Mouse (Mus musculus) lung, embryonic 15.5 days (tissue): ENCODE data around the gene Adamts17. TPM values are rescaled to one million over a fixed set of nuclear protein-coding genes. Genes with fewer than 3 reads are reported as not detected.
A peak's percentile ranks its signal among the peaks of the same experiment; 100 is the strongest.

Experiments used
- ATAC-seq: fragments of 200-750 bp; cut with Nextera tagmentation; 2 replicates; pipeline ENCODE4 v1.8.0; 2017; ENCODE audit warnings: moderate number of reproducible peaks, borderline replicate concordance; ENCODE audit not compliant: low FRiP score, low TSS enrichment; ENCODE audit errors: extremely low read depth
- H3K27ac ChIP-seq: fragments of 300-500 bp; sonication (generic); 2 replicates; pipeline ENCODE4 v1.5.1; 2015; ENCODE audit warnings: moderate library complexity, mild to moderate bottlenecking, inconsistent platforms
- H3K27me3 ChIP-seq: fragments of 300-500 bp; sonication (generic); 2 replicates; pipeline ENCODE4 v1.6.1; 2015; ENCODE audit warnings: inconsistent platforms
- H3K36me3 ChIP-seq: fragments of 300-500 bp; sonication (generic); 2 replicates; pipeline ENCODE4 v1.6.1; 2015; ENCODE audit warnings: inconsistent platforms
- H3K4me1 ChIP-seq: fragments of 300-500 bp; sonication (generic); 2 replicates; pipeline ENCODE4 v1.6.1; 2015; ENCODE audit warnings: inconsistent platforms
- H3K4me2 ChIP-seq: fragments of 300-500 bp; sonication (generic); 2 replicates; pipeline ENCODE4 v1.6.1; 2015; ENCODE audit warnings: inconsistent platforms, mild to moderate bottlenecking, moderate library complexity
- H3K4me3 ChIP-seq: fragments of 300-500 bp; sonication (generic); 2 replicates; pipeline ENCODE4 v1.5.1; 2015; ENCODE audit warnings: mild to moderate bottlenecking, inconsistent platforms
- H3K9ac ChIP-seq: fragments of 300-500 bp; sonication (generic); 2 replicates; pipeline ENCODE4 v1.6.1; 2015; ENCODE audit warnings: inconsistent platforms
- H3K9me3 ChIP-seq: fragments of 300-500 bp; sonication (generic); 2 replicates; pipeline ENCODE4 v1.6.1; 2016; ENCODE audit warnings: inconsistent platforms
- WGBS: fragments of 180-500 bp; shearing (Covaris S2); methylation state at CpG from one replicate; pipeline ENCODE4 v1.1.7; 2015; 5-methylcytosine and 5-hydroxymethylcytosine counted together
- polyA plus RNA-seq: library from polyadenylated mRNA; unstranded; fragments of >200 nt; fragmentation: Nextera tagmentation; extraction: Ambion mirVana; gene quantifications from 2 replicates; pipeline ENCODE4 v1.2.1, GENCODE M21; 2015

Gene Adamts17
- polyA plus RNA-seq, 1 experiment from 2014 or later: 13.2 TPM

DNA sequence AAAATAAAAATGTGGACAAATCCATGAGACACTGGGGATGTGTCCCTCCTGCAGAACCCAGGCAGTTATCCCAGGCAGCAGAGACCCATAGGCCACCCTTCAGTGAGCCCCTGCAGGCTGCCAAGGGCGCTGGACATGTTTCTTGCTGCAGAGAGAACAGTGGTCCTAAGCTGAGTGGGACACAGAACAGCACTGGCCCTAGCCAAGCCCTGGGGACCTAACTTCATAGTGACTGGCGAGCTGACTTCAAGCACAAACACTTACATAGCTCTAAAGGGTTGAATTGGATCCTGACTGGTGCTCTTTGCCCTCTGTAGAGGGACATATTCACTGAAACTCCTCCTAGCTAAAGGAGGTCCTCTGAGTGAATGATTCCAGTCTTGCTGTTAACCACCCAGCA lies 223.0 kb downstream of the Adamts17 start:
- 82% methylated on average over 2 of the region's 2 CpGs for WGBS
- Histone ChIP-seq H3K9ac (no peak overlapping the region), H3K36me3 (no peaks in the 10 kb centered on the region), H3K4me2 (no peak overlapping the region), H3K4me3 (no peak overlapping the region), H3K27me3 (no peaks in the 10 kb centered on the region), H3K9me3 (no peaks in the 10 kb centered on the region), H3K27ac (no peak overlapping the region), H3K4me1 (peaks cover 9% of the 10 kb centered on the region)
- ATAC-seq: no peak

DNA sequence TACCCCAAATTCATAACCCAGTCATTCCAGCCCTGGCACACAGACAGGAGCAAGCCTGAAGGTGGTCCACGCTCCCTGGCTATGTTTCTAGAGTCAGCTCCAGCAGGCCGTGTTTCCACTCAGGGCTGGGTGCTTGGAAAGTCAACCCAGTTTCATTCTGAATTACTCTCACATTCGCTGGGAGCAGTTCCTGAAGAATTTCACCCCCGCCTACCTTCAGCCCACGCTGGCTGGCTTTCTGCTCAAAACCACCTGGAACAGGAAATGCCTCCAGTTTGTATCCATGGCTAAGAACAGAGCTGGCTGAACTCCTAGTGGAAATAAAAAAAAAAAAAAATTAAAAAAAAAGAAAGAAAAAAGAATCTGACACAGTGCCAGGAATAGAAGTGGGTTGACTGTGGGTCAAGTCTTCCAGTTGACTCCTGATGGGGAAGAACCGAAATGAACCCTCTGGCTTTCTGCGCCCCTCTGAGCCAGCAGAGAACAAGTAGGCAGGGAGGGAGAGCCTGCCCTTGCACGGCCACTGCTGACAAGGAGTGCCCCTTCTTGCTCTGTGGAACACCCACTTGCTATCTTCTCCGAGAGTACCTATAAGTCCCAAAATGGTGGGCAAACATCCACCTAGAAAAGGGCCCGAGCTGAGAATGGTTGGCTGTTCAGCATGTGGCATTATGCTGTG lies 225.2 kb downstream of the Adamts17 start:
- no peak overlapping the region for H3K9ac ChIP-seq
- H3K4me3 ChIP-seq: no peak overlapping the region
- H3K36me3 ChIP-seq: no peaks in the 10 kb centered on the region
- peaks cover 9% of the 10 kb centered on the region for H3K4me1 ChIP-seq
- H3K27me3 ChIP-seq: no peaks in the 10 kb centered on the region
- 57% methylated on average over 10 of the region's 10 CpGs for WGBS
- H3K4me2 ChIP-seq: no peak overlapping the region
- H3K27ac ChIP-seq: peak overlapping the region; percentile 9; the same call in 1 of the 2 replicates
- no peaks in the 10 kb centered on the region for H3K9me3 ChIP-seq
- ATAC-seq: no peak

DNA sequence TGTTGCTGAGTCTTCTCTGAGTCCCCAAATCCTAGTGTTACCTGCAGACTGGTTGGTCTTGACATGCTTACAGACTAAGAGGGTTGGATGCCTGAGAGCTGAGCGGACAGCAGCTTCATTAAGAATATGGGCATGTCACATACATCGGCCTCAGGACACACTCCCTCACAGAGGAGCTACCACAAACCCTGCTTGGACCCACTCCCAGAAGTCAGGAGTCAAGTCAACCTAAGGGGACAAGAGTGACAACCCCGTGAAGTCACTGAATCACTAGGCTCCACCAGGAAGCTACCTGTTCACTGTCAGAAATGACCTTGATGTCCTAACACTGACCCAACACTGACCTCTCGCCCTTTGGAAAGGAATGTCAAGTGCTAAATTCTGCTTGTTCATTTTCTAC lies 226.1 kb downstream of the Adamts17 start:
- no peak for ATAC-seq
- WGBS: 84% methylated on average over 4 of the region's 4 CpGs
- no peak overlapping the region for H3K4me3 ChIP-seq
- H3K36me3 ChIP-seq: no peaks in the 10 kb centered on the region
- H3K27ac ChIP-seq: no peak overlapping the region
- no peaks in the 10 kb centered on the region for H3K9me3 ChIP-seq
- no peak overlapping the region for H3K9ac ChIP-seq
- no peaks in the 10 kb centered on the region for H3K27me3 ChIP-seq
- H3K4me2 ChIP-seq: no peak overlapping the region
- peaks cover 9% of the 10 kb centered on the region for H3K4me1 ChIP-seq

DNA sequence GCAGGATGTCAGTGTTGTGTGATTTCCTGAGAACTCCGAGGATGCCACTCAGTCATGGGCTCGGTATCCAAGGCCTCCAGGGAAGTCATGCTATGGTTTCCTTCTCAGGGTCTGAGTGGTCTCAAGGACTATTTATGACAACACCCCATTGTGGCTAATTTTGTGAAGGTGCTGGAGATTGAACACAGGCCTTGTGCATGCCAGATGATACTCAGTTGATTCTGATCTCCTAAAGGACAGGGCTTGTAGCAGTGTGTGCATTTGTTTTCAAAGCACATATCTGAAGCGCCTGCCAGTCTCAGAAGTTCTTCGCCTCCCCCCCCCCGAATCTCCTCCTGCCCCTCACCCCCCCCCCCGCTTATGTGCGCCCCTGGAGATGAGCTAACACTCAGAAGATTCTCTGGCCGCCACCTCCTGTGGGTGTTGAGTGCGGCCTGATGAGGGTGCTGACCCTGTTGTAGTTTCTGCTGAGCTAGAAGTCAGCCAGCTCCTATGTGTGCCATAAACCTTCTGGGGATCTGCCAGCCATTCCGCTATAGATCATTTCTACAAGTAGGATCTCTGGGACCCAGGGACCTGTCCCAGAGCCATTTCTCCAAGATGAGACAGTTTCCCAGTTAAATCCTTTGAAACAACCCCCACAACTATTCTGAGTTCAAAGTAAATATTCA lies 232.6 kb downstream of the Adamts17 start:
- H3K27ac ChIP-seq: peak overlapping the region; percentile 73
- 31% methylated on average over 10 of the region's 10 CpGs for WGBS

DNA sequence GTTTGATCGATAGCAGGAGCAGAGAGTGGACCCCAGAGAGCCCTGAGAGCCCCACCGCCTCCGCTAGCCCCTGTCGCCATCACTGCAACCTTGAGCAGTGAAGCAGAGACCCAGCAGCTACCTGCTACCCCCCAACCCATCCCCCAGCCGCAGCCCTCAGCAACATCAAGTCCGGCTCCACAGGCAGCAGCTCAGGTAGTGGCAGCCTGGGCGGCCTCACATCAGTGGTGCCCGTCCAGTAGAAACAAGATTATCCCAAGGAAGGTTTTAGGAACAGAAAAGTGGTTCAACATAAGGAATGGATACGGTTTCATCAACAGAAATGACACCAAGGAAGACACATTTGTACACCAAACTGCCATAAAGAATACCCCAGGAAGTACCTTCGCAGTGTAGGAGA lies 243.2 kb downstream of the Adamts17 start:
- no peaks in the 10 kb centered on the region for H3K9me3 ChIP-seq
- 93% methylated on average over 10 of the region's 10 CpGs for WGBS
- ATAC-seq: no peak

More for the DNA sequence above, 232.6 kb downstream of the Adamts17 start:
- Histone ChIP-seq H3K9ac (no peak overlapping the region), H3K4me2 (no peak overlapping the region), H3K4me3 (no peak overlapping the region), H3K4me1 (peaks cover 22% of the 10 kb centered on the region), H3K36me3 (no peaks in the 10 kb centered on the region), H3K9me3 (no peaks in the 10 kb centered on the region), H3K27me3 (no peaks in the 10 kb centered on the region)
- peak; percentile 90 for ATAC-seq

DNA sequence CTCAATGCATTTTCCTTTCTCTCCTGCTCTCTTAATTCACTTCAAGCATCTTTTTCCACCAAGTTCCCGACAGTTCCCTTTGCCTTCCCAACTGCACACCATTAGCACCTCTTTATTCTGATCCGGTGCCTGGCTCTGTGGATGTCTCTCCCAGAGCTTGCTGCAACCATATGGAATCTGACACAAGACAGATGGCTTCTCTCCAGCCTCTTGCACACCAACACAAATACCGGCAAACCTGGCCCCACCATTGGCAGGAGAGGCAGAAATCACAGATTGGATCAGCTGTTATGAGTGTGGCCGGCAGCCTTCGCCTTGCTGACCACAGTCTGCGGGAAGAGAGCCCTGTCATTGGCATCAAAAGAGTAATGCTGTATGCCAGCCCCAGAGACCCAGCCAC lies 248.2 kb downstream of the Adamts17 start:
- Histone ChIP-seq H3K27ac (no peak overlapping the region; the same call in 1 of the 2 replicates), H3K9ac (no peak overlapping the region), H3K9me3 (no peaks in the 10 kb centered on the region), H3K4me1 (no peaks in the 10 kb centered on the region), H3K36me3 (no peaks in the 10 kb centered on the region), H3K27me3 (no peaks in the 10 kb centered on the region), H3K4me2 (no peak overlapping the region), H3K4me3 (no peak overlapping the region)
- WGBS: 45% methylated on average over 6 of the region's 6 CpGs
- ATAC-seq: no peak

More for the DNA sequence above, 243.2 kb downstream of the Adamts17 start:
- no peaks in the 10 kb centered on the region for H3K36me3 ChIP-seq
- H3K27me3 ChIP-seq: no peaks in the 10 kb centered on the region
- H3K27ac ChIP-seq: no peak overlapping the region
- no peak overlapping the region for H3K4me3 ChIP-seq
- no peaks in the 10 kb centered on the region for H3K4me1 ChIP-seq
- H3K4me2 ChIP-seq: no peak overlapping the region
- H3K9ac ChIP-seq: no peak overlapping the region

DNA sequence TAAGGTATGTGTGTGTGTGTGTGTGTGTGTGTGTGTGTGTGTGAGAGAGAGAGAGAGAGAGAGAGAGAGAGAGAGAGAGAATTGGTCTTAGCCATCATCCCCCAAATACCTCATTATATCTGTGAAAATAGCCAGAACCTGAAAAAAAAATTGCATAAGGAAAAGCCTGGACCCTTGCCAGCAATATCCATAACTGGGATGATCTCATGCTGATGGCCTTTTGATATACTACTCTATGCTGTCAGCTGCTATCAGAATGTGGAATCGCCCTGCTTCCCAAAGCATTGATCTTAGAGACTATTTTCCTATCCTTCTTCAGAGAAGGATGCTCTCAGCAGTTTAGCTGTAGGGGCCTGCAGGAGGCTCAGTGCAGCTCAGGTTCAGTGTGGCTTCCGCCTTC lies 257.6 kb downstream of the Adamts17 start:
- Histone ChIP-seq H3K27ac (no peak overlapping the region), H3K4me1 (no peaks in the 10 kb centered on the region), H3K4me2 (no peak overlapping the region), H3K27me3 (no peaks in the 10 kb centered on the region), H3K4me3 (no peak overlapping the region), H3K9ac (no peak overlapping the region), H3K36me3 (no peaks in the 10 kb centered on the region), H3K9me3 (no peaks in the 10 kb centered on the region)
- WGBS: 77% methylated on average over 2 of the region's 2 CpGs
- no peak for ATAC-seq

DNA sequence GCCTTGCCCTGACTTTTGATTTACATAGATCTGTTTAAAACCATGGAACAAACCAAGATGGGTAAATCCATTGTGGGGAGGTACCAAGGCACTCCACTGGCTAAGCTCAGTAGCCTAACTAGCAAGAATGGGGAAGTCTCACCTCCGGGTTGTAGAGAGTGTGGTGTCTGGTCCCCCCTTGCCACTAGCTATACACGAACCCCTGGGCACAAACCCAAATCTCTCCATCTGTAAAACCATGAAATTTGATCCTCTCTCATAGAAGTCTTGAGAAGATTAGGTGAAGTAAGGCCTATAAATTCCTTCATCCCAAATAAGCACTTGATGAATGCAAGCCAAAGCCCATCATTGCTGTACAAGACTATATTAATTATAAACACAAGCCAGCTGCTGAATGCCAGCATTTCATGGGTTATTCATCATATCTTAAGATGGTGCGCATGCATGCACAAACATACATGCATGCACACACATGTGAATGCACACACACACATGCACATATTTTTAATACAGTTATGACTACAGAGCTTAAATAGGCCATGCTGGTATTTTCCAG lies 262.0 kb downstream of the Adamts17 start:
- H3K9ac ChIP-seq: no peak overlapping the region
- no peaks in the 10 kb centered on the region for H3K4me1 ChIP-seq
- 52% methylated on average over 3 of the region's 3 CpGs for WGBS

DNA sequence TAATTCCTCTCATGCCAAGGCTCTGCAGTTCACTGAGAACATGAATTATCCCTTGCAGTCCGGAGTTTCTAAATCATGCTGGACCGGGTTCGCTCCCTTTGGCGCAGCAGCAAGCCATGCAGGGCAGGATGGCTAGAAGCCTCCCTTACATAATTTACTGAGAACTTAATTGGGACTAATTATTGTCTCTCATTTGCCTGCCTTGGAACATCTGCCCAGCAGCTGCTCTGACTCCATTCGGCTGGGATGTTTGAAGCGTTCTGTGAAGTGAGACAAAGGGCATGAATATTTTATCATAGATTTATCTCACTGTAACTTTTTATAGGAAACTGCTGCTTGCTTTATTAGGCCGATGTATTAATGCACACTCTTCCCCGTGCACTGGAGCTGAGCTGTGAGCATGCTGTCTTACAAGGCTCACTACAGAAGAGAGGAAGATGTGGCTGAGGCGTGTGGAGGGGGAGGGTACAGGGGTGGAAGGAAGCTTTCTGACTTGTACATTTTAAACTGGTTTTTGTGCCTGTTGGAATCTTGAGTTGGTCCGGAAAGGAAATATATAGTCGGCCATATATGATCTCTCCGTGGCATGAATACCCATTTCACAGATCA lies 271.1 kb downstream of the Adamts17 start:
- H3K27ac ChIP-seq: no peak overlapping the region
- no peaks in the 10 kb centered on the region for H3K27me3 ChIP-seq

More for the DNA sequence above, 262.0 kb downstream of the Adamts17 start:
- Histone ChIP-seq H3K27ac (no peak overlapping the region), H3K4me2 (no peak overlapping the region), H3K9me3 (no peaks in the 10 kb centered on the region), H3K36me3 (no peaks in the 10 kb centered on the region), H3K27me3 (no peaks in the 10 kb centered on the region), H3K4me3 (no peak overlapping the region)
- no peak for ATAC-seq

DNA sequence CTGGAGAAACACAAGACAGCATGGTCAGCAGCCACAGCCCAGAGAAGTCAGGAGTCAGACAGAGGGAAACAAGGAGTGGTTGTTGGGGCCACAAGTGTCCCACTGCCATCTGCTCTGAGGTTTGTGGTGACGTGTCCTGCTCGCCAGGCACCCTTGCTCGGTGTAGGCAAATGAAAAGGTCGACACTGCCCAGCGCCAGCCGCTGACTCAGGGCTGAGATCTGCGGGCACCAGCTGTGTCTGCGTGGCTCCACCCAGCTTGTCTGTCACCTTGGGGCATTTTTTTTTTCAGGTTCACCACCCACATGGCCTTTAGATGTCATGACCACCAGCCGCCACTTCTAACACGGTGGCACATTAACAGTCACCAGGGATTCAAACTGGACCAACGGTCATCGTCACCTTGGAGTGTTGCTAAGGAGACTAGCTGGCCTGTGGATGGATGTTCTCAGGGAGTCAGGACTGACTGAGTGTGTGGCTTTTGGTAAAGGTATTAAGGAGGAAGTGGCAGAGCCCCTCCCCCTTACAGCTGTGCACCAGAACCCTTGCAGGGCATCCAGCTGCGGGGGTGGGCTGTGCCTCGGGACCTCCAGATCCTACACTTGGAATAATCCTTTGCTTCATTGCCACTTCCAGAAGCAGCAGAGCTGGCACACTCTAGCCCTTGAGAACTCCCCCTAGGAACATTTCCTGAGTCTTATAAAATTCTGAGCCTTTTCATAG lies 273.1 kb downstream of the Adamts17 start:
- no peak for ATAC-seq
- Histone ChIP-seq H3K4me3 (no peak overlapping the region), H3K27me3 (no peaks in the 10 kb centered on the region), H3K9me3 (no peaks in the 10 kb centered on the region), H3K4me1 (no peaks in the 10 kb centered on the region), H3K4me2 (no peak overlapping the region), H3K36me3 (no peaks in the 10 kb centered on the region), H3K9ac (no peak overlapping the region), H3K27ac (no peak overlapping the region)
- 58% methylated on average over 14 of the region's 14 CpGs for WGBS

More for the DNA sequence above, 271.1 kb downstream of the Adamts17 start:
- no peaks in the 10 kb centered on the region for H3K4me1 ChIP-seq
- no peak for ATAC-seq
- 83% methylated on average over 12 of the region's 12 CpGs for WGBS
- H3K9ac ChIP-seq: no peak overlapping the region
- no peaks in the 10 kb centered on the region for H3K36me3 ChIP-seq
- H3K4me3 ChIP-seq: no peak overlapping the region
- no peaks in the 10 kb centered on the region for H3K9me3 ChIP-seq
- H3K4me2 ChIP-seq: no peak overlapping the region

DNA sequence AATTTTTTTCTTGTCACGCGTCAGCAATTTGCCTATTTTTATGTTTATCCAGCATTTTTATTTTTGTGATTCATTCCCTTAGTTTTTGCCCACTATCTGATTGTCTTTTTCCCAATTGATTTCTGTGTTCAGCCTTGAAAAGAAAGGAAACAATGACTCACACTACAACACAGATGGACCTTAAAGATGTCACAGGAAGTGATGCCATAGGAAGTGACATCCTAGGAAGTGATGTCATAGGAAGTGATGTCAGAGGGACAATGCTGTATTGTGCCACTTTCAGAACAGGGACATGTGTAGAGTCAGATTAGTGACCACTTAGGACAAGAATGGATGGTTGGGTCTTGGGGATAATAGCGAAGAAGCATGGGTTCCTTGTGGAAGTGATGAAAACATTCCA lies 274.5 kb downstream of the Adamts17 start:
- no peaks in the 10 kb centered on the region for H3K36me3 ChIP-seq
- H3K4me3 ChIP-seq: no peak overlapping the region
- H3K4me2 ChIP-seq: no peak overlapping the region
- no peaks in the 10 kb centered on the region for H3K27me3 ChIP-seq
- WGBS: 93% methylated on average over 3 of the region's 3 CpGs
- H3K4me1 ChIP-seq: no peaks in the 10 kb centered on the region
- no peak overlapping the region for H3K9ac ChIP-seq
- no peak for ATAC-seq
- no peak overlapping the region for H3K27ac ChIP-seq
- no peaks in the 10 kb centered on the region for H3K9me3 ChIP-seq
